Mouse (Mus musculus) megakaryocyte, embryonic 14.5 days (primary cell): Measurements from ENCODE around the gene Il34.

Source experiments
- FLI1 ChIP-seq: IDR thresholded peaks from 2 replicates; pipeline ENCODE4 v1.6.1; 2012; ENCODE audit warnings: low read length, inconsistent platforms, mixed read lengths
- GATA1 ChIP-seq: IDR thresholded peaks from 3 replicates; pipeline ENCODE4 v1.6.1; 2012; ENCODE audit warnings: mixed read lengths, low read length, inconsistent platforms, borderline replicate concordance

- TF ChIP-seq FLI1 (no peak), GATA1 (no peak)
These were observed 65.0 kb downstream of the Il34 start for GRCm38 (mm10) chr8:110740629-110741175.
